Mouse (Mus musculus) cerebellum, adult 9-11 months (tissue): ENCODE results near the gene Fcgbp.
A peak's percentile ranks its signal among the peaks of the same experiment; 100 is the strongest.
"Not testable (repeated sequence)": the region's sequence is repeated elsewhere in the genome, so short reads cannot be mapped to it uniquely, and the experiment has no call there.

ENCODE experiments used
- DNase-seq: peaks from one replicate; pipeline ENCODE4 v3.0.0; 2022

The Fcgbp gene

GRCm38 (mm10) chr7:28151584-28152221 lies 80.7 kb downstream of the Fcgbp start:
- DNase-seq: no peak

GRCm38 (mm10) chr7:28153595-28153994 lies 82.6 kb downstream of the Fcgbp start:
- not testable (repeated sequence) for DNase-seq

GRCm38 (mm10) chr7:28159292-28159691 lies 88.3 kb downstream of the Fcgbp start:
- no peak for DNase-seq

GRCm38 (mm10) chr7:28159893-28160292 lies 88.9 kb downstream of the Fcgbp start:
- DNase-seq: no peak

GRCm38 (mm10) chr7:28161163-28161749 lies 90.2 kb downstream of the Fcgbp start:
- DNase-seq: no peak

GRCm38 (mm10) chr7:28165406-28165805 lies 94.4 kb downstream of the Fcgbp start:
- no peak for DNase-seq

- peak; percentile 56 for DNase-seq
Measured at GRCm38 (mm10) chr7:28168320-28169115, 97.5 kb downstream of the Fcgbp start.

- DNase-seq: peak; percentile 89
Measured at GRCm38 (mm10) chr7:28169489-28170422, 98.7 kb downstream of the Fcgbp start, which contains the start of gene Fbl. Fbl (plus strand) TSS chr7:28169710.
